Mouse (Mus musculus): ENCODE results near the gene Gm13762.
"Not testable (repeated sequence)": the region's sequence is repeated elsewhere in the genome, so short reads cannot be mapped to it uniquely, and the experiment has no call there.

Gene Gm13762

DNA sequence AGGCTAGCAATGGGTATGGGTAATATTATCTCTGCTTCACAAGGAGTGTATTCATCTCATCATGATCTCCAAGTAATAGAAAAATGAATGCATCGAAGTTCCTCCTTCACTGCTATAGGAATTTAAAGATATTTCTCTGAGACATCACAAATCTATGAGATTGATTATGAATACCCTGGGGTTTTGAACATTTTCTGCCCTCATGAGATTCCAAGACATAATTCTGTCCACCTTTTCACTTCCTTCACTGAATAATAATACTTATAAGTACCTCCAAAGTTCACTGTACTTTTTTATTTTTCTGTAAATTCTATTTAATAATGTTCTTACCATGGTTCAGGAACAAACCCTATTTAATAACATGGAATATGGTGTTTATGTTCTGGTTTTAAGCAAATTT lies at the start of gene Gm13762:
Gene Gm13762 (minus strand): TSS at position 101 of the 400 bp plus-strand sequence.
- DNase-seq (ENCODE audit: low spot score) = no peak

DNA sequence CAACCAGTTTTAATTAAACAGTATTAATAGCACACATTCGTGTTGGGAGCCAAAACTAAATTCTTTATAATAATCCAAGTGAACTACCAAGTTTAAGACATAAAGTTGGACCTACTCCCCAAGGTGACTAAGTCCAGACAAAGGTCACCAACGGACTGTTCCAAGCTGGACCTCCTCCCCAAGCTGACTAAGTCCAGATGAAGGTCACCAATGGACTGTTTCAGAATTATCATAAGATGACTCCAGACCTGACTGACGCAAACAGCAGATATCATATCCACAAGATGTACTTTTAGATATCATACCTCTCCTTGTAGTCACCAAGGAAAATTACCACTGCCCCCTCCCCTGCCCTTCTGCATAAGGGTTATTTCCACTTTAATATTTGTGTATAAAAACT lies 41.4 kb upstream of the Gm13762 start:
- DNase-seq (ENCODE audit: low spot score) = not testable (repeated sequence)

DNA sequence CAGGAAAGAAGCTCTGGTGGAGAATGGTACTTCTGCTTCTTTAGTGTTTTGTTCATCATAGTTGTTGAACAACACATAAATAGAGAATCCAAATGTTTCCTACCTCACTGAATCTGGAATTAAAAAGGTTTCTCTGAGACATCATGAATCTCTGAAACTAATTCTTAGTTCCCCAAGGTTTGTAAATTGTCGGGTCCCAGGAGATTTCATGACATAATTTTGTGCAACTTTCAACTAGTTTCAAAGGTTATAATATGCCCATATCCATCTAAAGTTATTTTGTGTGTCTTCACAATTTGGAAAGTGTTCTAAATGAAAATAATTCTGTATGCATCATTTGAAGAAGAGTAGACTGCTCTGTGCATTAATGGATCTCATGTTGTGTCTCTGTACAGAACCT lies 38.2 kb upstream of the Gm13762 start, which contains the start of gene Olfr1216:
Gene Olfr1216 (minus strand): TSS at position 101 of the 400 bp plus-strand sequence.
- DNase-seq (ENCODE audit: low spot score) = no peak

DNA sequence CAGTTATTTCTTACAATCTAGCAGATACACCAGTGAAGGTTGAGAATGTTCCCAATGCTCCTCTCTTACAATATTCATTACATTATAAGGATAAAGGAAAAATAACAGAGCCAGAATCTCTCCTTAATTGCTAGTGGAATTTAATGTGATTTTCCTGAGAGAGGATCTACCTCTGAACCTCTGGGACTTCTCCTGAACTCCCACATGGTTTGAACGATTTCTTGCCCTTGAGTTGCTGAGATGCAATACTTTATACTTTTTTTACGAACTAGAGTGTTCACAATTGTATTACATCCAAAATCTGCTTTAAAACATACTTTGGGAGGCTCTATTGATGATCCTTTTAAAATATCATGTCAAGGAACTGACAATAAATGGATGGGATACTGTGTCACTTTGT lies 26.8 kb upstream of the Gm13762 start, which contains the start of gene Olfr1215:
Gene Olfr1215 (minus strand): TSS at position 101 of the 400 bp plus-strand sequence.
- DNase-seq (ENCODE audit: low spot score) = no peak

DNA sequence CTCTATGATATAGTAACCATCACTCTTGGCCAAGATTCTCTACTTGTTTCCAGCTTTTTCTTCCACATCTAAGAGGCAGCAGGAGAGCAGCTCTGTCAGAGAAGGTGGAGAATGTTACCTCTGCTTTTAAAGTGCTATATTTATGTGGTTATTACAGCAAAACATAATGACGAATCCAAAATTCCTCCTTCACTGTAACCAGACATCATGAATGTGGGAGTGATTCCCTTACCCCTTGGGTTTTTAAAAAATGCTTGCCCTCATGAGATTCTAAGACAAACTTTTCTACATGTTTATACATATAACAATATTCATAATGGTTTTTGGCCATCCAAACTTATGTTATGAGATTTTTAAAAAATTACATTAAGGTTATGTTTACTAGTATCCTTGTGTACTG lies 12.5 kb upstream of the Gm13762 start, which contains the start of gene Olfr1214:
Gene Olfr1214 (minus strand): TSS at position 101 of the 400 bp plus-strand sequence.
- DNase-seq (ENCODE audit: low spot score) = no peak

DNA sequence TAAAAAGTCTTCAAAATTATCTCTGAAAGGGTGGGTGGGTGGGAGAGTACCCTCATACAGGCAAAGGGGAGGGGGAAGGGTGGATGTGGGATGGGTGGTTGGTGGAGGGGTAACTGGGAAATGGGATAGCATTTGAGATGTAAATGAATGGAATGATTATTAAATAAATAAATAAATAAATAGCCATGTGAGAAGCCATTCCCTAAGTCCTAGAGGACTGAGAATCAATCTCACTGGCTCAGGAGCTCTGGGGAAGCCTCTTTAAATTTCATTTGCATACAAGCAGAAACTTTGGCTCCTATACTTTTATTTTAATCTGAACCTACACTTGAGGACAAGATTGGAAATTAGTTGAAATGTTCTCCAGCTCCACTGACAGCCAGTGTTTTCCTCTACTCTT lies 26.4 kb downstream of the Gm13762 start, which contains the start of gene Olfr1212:
Gene Olfr1212 (plus strand): TSS at position 301 of the 400 bp plus-strand sequence.
- DNase-seq (ENCODE audit: low spot score) = no peak

DNA sequence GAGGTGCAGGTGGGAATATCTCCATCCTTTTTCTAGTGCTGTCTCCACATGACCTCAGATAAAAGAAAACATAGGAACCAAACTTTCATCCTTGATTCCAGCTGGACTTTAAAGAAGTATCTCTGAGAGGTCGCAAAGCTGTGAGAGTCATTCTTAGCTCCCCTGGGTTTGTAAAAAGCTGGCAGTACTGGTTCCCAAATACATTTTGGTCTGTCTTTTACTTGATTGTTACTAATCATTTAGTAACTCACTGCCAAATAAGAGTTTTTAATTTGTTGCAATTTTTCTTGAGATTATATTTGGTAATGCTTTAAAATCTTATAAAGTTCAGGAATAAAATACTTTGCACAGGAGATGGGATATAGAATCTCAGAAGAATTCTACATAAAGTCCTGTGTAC lies 42.1 kb downstream of the Gm13762 start, which contains the start of gene Olfr1211:
Gene Olfr1211 (minus strand): TSS at position 101 of the 400 bp plus-strand sequence.
- no peak for DNase-seq (ENCODE audit: low spot score)

Measured in embryo, embryonic 10.5 days (tissue).